Mouse (Mus musculus) heart, adult 2 months (tissue): Measurements from ENCODE around the gene Rab3il1. TPM values are rescaled to one million over a fixed set of nuclear protein-coding genes. Genes with fewer than 3 reads are reported as not detected.

Source experiments
- DNase-seq, 2 experiments: peaks; one replicate each; pipeline ENCODE4 v3.0.0; 2021
- H3K27ac ChIP-seq: fragments of 200-600 bp; 2 replicates; pipeline ENCODE4 v1.8.1; 2022
- H3K27me3 ChIP-seq: fragments of 200-500 bp; 2 replicates; pipeline ENCODE4 v1.6.1; 2012; ENCODE audit warnings: mild to moderate bottlenecking, low read length, inconsistent platforms, mixed read lengths; ENCODE audit not compliant: control insufficient read depth, insufficient read depth
- H3K36me3 ChIP-seq: fragments of 200-500 bp; 2 replicates; pipeline ENCODE4 v1.6.1; 2012; ENCODE audit warnings: low read length, inconsistent platforms; ENCODE audit not compliant: control insufficient read depth, insufficient read depth
- H3K4me1 ChIP-seq: fragments of 200-500 bp; 2 replicates; pipeline ENCODE4 v1.6.1; 2011; ENCODE audit warnings: low read length; ENCODE audit not compliant: control insufficient read depth, insufficient read depth
- H3K4me3 ChIP-seq: fragments of 200-600 bp; 2 replicates; pipeline ENCODE4 v1.8.1; 2022
- H3K79me2 ChIP-seq: fragments of 200-500 bp; replicated peaks from 2 replicates; pipeline ENCODE4 v1.6.1; 2012; ENCODE audit warnings: mild to moderate bottlenecking, inconsistent platforms, low read length, moderate library complexity, mixed read lengths; ENCODE audit not compliant: control insufficient read depth, insufficient read depth
- H3K9ac ChIP-seq: fragments of 200-500 bp; 2 replicates; pipeline ENCODE4 v1.6.1; 2012; ENCODE audit warnings: low read depth, mild to moderate bottlenecking, control low read depth, inconsistent platforms, low read length, mixed read lengths
- CTCF ChIP-seq: fragments of 200-600 bp; IDR thresholded peaks from 2 replicates; pipeline ENCODE4 v1.8.1; 2022; ENCODE audit warnings: antibody characterized with exemption, mild to moderate bottlenecking, moderate library complexity
- EP300 ChIP-seq: fragments of 200-500 bp; IDR thresholded peaks from 2 replicates; pipeline ENCODE4 v1.6.1; 2011; ENCODE audit warnings: low read depth, low read length, control low read depth; ENCODE audit not compliant: insufficient read depth
- POLR2A ChIP-seq: fragments of 200-500 bp; IDR thresholded peaks from 2 replicates; pipeline ENCODE4 v1.6.1; 2011; ENCODE audit warnings: mild to moderate bottlenecking, low read depth, low read length, control low read depth; ENCODE audit not compliant: insufficient read depth
- WGBS: fragments of 180-500 bp; shearing (Covaris S2); methylation state at CpG from one replicate; pipeline ENCODE4 v1.1.7; 2018; 5-methylcytosine and 5-hydroxymethylcytosine counted together
- intact Hi-C: fragments of 180-260 bp; cut with DNase I; formaldehyde crosslinking; loops from one replicate; pipeline ENCODE4 v1.15.1; 2025
- polyA plus RNA-seq: library from polyadenylated mRNA; depleted of rRNA; stranded (reverse); fragments of >200 nt; gene quantifications from 2 replicates; pipeline ENCODE4 v1.2.3, GENCODE M21; 2012
- total RNA-seq, 2 experiments: library from RNA; stranded (reverse); gene quantifications; 2 replicates each; pipeline ENCODE4 v1.2.3; 2021

The Rab3il1 gene
- total and polyA plus RNA-seq, 3 experiments: 5.9 to 11.1 (median 6.5) TPM

- H3K36me3 ChIP-seq: no peaks in the 10 kb centered on the region
- WGBS: 10% methylated on average over 3 of the region's 3 CpGs
- no peaks in the 10 kb centered on the region for H3K27me3 ChIP-seq
- peak overlapping the region; percentile 71 for H3K27ac ChIP-seq
- intact Hi-C loops: no loop called here
- no peak overlapping the region for H3K4me3 ChIP-seq
- no peak overlapping the region for H3K9ac ChIP-seq
- TF ChIP-seq POLR2A (no peak), CTCF (no peak), EP300 (no peak)
- H3K79me2 ChIP-seq: no peaks in the 10 kb centered on the region
- peaks cover 14% of the 10 kb centered on the region for H3K4me1 ChIP-seq
- peak; percentile 62 to 63 for DNase-seq
Observed at GRCm38 (mm10) chr19:10038910-10039309, 37.4 kb downstream of the Rab3il1 start.

GRCm38 (mm10) chr19:10039615-10040014 lies 38.1 kb downstream of the Rab3il1 start:
- no peak for DNase-seq
- H3K9ac ChIP-seq: no peak overlapping the region
- no peaks in the 10 kb centered on the region for H3K79me2 ChIP-seq
- intact Hi-C loops: loop anchor here (5.0 kb wide), 1 partner anchor 63 kb away; the partner anchor contains the start of gene Fads2
- no peaks in the 10 kb centered on the region for H3K36me3 ChIP-seq
- no peak overlapping the region for H3K4me3 ChIP-seq
- WGBS: 76% methylated on average over 2 of the region's 2 CpGs
- H3K4me1 ChIP-seq: peaks cover 16% of the 10 kb centered on the region
- TF ChIP-seq EP300: no peak
- peak; percentile 61 for TF ChIP-seq CTCF
- H3K27ac ChIP-seq: peak overlapping the region; percentile 52
- no peaks in the 10 kb centered on the region for H3K27me3 ChIP-seq

- H3K27ac ChIP-seq: peak overlapping the region; percentile 90
- H3K4me1 ChIP-seq: peaks cover 17% of the 10 kb centered on the region
- H3K9ac ChIP-seq: peak overlapping the region; percentile 41
- DNase-seq: no peak
- H3K79me2 ChIP-seq: no peaks in the 10 kb centered on the region
- TF ChIP-seq EP300: no peak
- no peak for TF ChIP-seq CTCF
- no peak for TF ChIP-seq POLR2A
- peak overlapping the region; percentile 68 for H3K4me3 ChIP-seq
- H3K27me3 ChIP-seq: no peaks in the 10 kb centered on the region
- intact Hi-C loops: loop anchor here (5.0 kb wide), 1 partner anchor 61 kb away; the partner anchor contains the start of gene Fads2
- no peaks in the 10 kb centered on the region for H3K36me3 ChIP-seq
- 19% methylated on average over 20 of the region's 20 CpGs for WGBS
Observed at GRCm38 (mm10) chr19:10040866-10041387, 39.5 kb downstream of the Rab3il1 start.

GRCm38 (mm10) chr19:10041388-10042148 lies 40.1 kb downstream of the Rab3il1 start, which contains the start of gene Fads3:
Gene Fads3, plus strand, starts transcription at chr19:10041569.
- H3K4me1 ChIP-seq: peaks cover 22% of the 10 kb centered on the region
- whole genome bisulfite sequencing: under 1% methylated on average over 64 of the region's 69 CpGs
- H3K27ac ChIP-seq: peak within 1 kb of the TSS; percentile 90
- H3K79me2 ChIP-seq: no peaks in the 10 kb centered on the region
- intact Hi-C loops: loop anchor here (5.0 kb wide), 1 partner anchor 61 kb away; the partner anchor contains the start of gene Fads2
- peak within 1 kb of the TSS; percentile 68 for H3K4me3 ChIP-seq
- TF ChIP-seq EP300: 0 out of 2 replicates have a peak, but pooled peaks have one; percentile 7
- TF ChIP-seq CTCF: peak; percentile 42
- TF ChIP-seq POLR2A: peak; percentile 86
- DNase-seq: peak; percentile 89 to 92
- H3K9ac ChIP-seq: peak within 1 kb of the TSS; percentile 76
- no peaks in the 10 kb centered on the region for H3K27me3 ChIP-seq
- no peaks in the 10 kb centered on the region for H3K36me3 ChIP-seq

- no peaks in the 10 kb centered on the region for H3K79me2 ChIP-seq
- DNase-seq: peak; percentile 62 to 64
- H3K4me3 ChIP-seq: peak overlapping the region; percentile 68
- peak overlapping the region; percentile 90 for H3K27ac ChIP-seq
- TF ChIP-seq CTCF (no peak), POLR2A (no peak), EP300 (no peak)
- H3K27me3 ChIP-seq: no peaks in the 10 kb centered on the region
- peaks cover 28% of the 10 kb centered on the region for H3K4me1 ChIP-seq
- H3K9ac ChIP-seq: peak overlapping the region; percentile 76
- intact Hi-C loops: loop anchor here (5.0 kb wide), 1 partner anchor 60 kb away; the partner anchor contains the start of gene Fads2
- 5% methylated on average over 6 of the region's 6 CpGs for WGBS
- H3K36me3 ChIP-seq: no peaks in the 10 kb centered on the region
Observed at GRCm38 (mm10) chr19:10042232-10042631, 40.8 kb downstream of the Rab3il1 start.

GRCm38 (mm10) chr19:10042816-10043215 lies 41.3 kb downstream of the Rab3il1 start:
- Histone ChIP-seq H3K27ac (peak overlapping the region; percentile 90), H3K9ac (peak overlapping the region; percentile 33), H3K79me2 (no peaks in the 10 kb centered on the region), H3K36me3 (no peaks in the 10 kb centered on the region), H3K27me3 (no peaks in the 10 kb centered on the region), H3K4me1 (peaks cover 28% of the 10 kb centered on the region), H3K4me3 (peak overlapping the region; percentile 68)
- no peak for TF ChIP-seq EP300
- no peak for TF ChIP-seq CTCF
- no peak for TF ChIP-seq POLR2A
- WGBS: 55% methylated on average over 4 of the region's 4 CpGs
- intact Hi-C loops: loop anchor here (5.0 kb wide), 1 partner anchor 59 kb away; the partner anchor contains the start of gene Fads2
- DNase-seq: no peak
